Mouse (Mus musculus) lung, adult 2 months (tissue): ENCODE measurements around the gene Numbl.

Source experiments
- CTCF ChIP-seq: fragments of 200-500 bp; IDR thresholded peaks from 2 replicates; pipeline ENCODE4 v1.5.1; 2011; ENCODE audit warnings: mild to moderate bottlenecking, low read length, control low read depth; ENCODE audit not compliant: insufficient read depth
- POLR2A ChIP-seq: fragments of 200-500 bp; IDR thresholded peaks from 2 replicates; pipeline ENCODE4 v1.6.1; 2011; ENCODE audit warnings: low read depth, mild to moderate bottlenecking, control low read depth, low read length, borderline replicate concordance; ENCODE audit errors: extremely low read depth

DNA sequence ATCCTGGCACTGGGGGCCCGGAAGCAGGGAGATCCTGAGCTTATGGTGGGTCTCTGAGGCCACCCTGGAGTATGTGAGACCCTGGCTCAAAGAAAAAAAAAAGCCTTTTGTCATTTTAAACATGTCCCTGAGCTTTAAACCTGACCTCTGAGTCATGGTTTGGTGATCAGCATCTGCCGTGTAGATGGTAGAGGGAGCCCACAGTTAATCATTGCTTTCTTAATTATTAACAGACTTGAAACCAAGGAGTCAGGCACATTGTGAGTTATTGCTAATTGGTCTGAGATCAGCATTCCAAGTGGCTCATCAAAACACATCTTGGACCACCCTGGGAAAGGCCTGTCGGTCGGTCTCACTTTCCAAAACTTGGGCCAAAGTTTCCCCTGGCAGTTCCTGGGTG, 24.0 kb downstream of the Numbl start:
- TF ChIP-seq CTCF: no peak
- no peak for TF ChIP-seq POLR2A
